ENCODE assay signal across 8 mouse cellular contexts in the genomic region with DNA sequence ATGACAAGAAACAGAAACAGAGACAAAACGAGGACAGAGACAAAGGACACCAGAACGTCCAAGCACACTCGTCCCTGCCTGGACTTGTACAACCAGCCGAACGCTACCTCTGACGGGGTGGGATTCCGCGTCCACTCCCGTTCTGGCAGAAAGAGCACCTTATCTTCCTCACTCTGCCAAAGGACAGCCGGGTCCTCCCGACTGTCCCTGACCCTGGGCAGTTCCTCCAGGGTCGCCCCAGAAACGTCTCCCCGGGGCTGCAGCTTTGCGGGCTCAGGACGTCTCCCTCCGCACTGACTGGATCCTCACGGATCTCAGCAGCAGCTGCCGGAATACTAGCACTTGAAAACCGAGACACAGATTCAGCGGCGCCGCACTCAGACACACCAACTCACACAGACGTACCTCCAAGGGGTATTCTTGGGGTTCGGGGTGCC.
DNase-seq lines count a peak whose midpoint lies in the region; ATAC-seq and TF ChIP-seq lines count a peak whose summit lies in the region.

No protein-coding gene starts in this region.

- H3K9me3 ChIP-seq in neural tube, embryonic 11.5 days (ENCODE audit: control insufficient read depth, low read length) = peaks cover 54% of the 10 kb centered on the region
- H3K9me3 ChIP-seq in embryonic facial prominence, embryonic 11.5 days (replicated peaks; ENCODE audit: control insufficient read depth, low read length) = peaks cover 49% of the 10 kb centered on the region
- H3K9me3 ChIP-seq in heart, embryonic 16.5 days (replicated peaks; ENCODE audit: control insufficient read depth, low read length) = peaks cover 54% of the 10 kb centered on the region
- H3K9me3 ChIP-seq in liver, embryonic 14.5 days (ENCODE audit: control insufficient read depth, low read length) = peaks cover 50% of the 10 kb centered on the region

- H3K4me1 ChIP-seq in neural tube, embryonic 11.5 days (ENCODE audit: control insufficient read depth, insufficient read depth, low read length) = no peaks in the 10 kb centered on the region
- no peaks in the 10 kb centered on the region for H3K4me1 ChIP-seq in embryonic facial prominence, embryonic 11.5 days (ENCODE audit: control insufficient read depth, insufficient read depth, low read length)
- H3K4me1 ChIP-seq in heart, embryonic 16.5 days (ENCODE audit: control insufficient read depth, insufficient read depth, low read length) = no peaks in the 10 kb centered on the region
- H3K4me1 ChIP-seq in liver, embryonic 14.5 days (replicated peaks; ENCODE audit: control insufficient read depth in 2 of 2, insufficient read depth in 2 of 2, low read length in 1 of 2) = no peaks in the 10 kb centered on the region

- TF ChIP-seq EP300 in liver, embryonic 14.5 days (IDR thresholded peaks at IDR 0.05; ENCODE audit: low read depth) = no peak

- DNase-seq in neural tube, embryonic 11.5 days (ENCODE audit: low spot score) = peak; percentile 16
- DNase-seq in neural tube, embryonic 10.5 days (ENCODE audit: extremely low spot score, low spot score) = no peak
- peak; percentile 7 for DNase-seq in embryonic facial prominence, embryonic 11.5 days (ENCODE audit: low spot score)
- no peak for DNase-seq in liver, embryonic 14.5 days (ENCODE audit: low read depth in 3 of 3, low spot score in 3 of 3)
- peak; percentile 10 to 15 for DNase-seq in spleen, postnatal 14 days (ENCODE audit: low spot score in 2 of 2)
- no peak for DNase-seq in right cerebral cortex, postnatal 14 days

- H3K4me3 ChIP-seq in neural tube, embryonic 11.5 days (ENCODE audit: low read depth, low read length) = no peak overlapping the region
- H3K4me3 ChIP-seq in embryonic facial prominence, embryonic 11.5 days (ENCODE audit: low read depth, low read length) = no peak overlapping the region
- no peak overlapping the region for H3K4me3 ChIP-seq in heart, embryonic 16.5 days (ENCODE audit: low read length)
- H3K4me3 ChIP-seq in liver, embryonic 14.5 days (ENCODE audit: insufficient read depth in 1 of 2, low read depth in 2 of 2, low read length in 2 of 2) = no peak overlapping the region

- ATAC-seq in neural tube, embryonic 11.5 days (ENCODE audit: insufficient read depth, low FRiP score, low TSS enrichment) = peak; percentile 42
- ATAC-seq in embryonic facial prominence, embryonic 11.5 days (replicated peaks; ENCODE audit: insufficient number of reproducible peaks, low FRiP score, low TSS enrichment, low read depth) = peak; percentile 45; the same call in 1 of the 2 replicates
- peak; percentile 5; the same call in 1 of the 2 replicates for ATAC-seq in heart, embryonic 16.5 days (replicated peaks; ENCODE audit: extremely low read depth, insufficient read depth, low FRiP score)
- ATAC-seq in liver, embryonic 14.5 days (ENCODE audit: insufficient read depth) = peak; percentile 45
- no peak for ATAC-seq in frontal cortex, adult (ENCODE audit: low TSS enrichment)

- peaks cover 9% of the 10 kb centered on the region for H3K36me3 ChIP-seq in neural tube, embryonic 11.5 days (ENCODE audit: control insufficient read depth, insufficient read depth, low read length)
- peaks cover 10% of the 10 kb centered on the region for H3K36me3 ChIP-seq in embryonic facial prominence, embryonic 11.5 days (replicated peaks; ENCODE audit: control insufficient read depth, insufficient read depth, low read depth, low read length)
- H3K36me3 ChIP-seq in heart, embryonic 16.5 days (ENCODE audit: control insufficient read depth, insufficient read depth) = no peaks in the 10 kb centered on the region
- H3K36me3 ChIP-seq in liver, embryonic 14.5 days (replicated peaks; ENCODE audit: control insufficient read depth, insufficient read depth, low read depth) = no peaks in the 10 kb centered on the region

- peaks cover 16% of the 10 kb centered on the region for H3K27me3 ChIP-seq in neural tube, embryonic 11.5 days (ENCODE audit: control insufficient read depth, insufficient read depth, low read length)
- H3K27me3 ChIP-seq in embryonic facial prominence, embryonic 11.5 days (ENCODE audit: control insufficient read depth, insufficient read depth, low read length) = peaks cover 15% of the 10 kb centered on the region
- no peaks in the 10 kb centered on the region for H3K27me3 ChIP-seq in heart, embryonic 16.5 days (ENCODE audit: control insufficient read depth, insufficient read depth, low read length)
- no peaks in the 10 kb centered on the region for H3K27me3 ChIP-seq in liver, embryonic 14.5 days (ENCODE audit: control insufficient read depth, insufficient read depth, low read length)

- no peak overlapping the region for H3K27ac ChIP-seq in neural tube, embryonic 11.5 days (ENCODE audit: low read depth, low read length)
- H3K27ac ChIP-seq in embryonic facial prominence, embryonic 11.5 days (replicated peaks; ENCODE audit: low read depth, low read length) = no peak overlapping the region
- no peak overlapping the region for H3K27ac ChIP-seq in heart, embryonic 16.5 days (ENCODE audit: low read length)
- no peak overlapping the region for H3K27ac ChIP-seq in liver, embryonic 14.5 days

- WGBS in neural tube, embryonic 11.5 days = 74% methylated on average over 25 of the region's 25 CpGs
- 71% methylated on average over 25 of the region's 25 CpGs for WGBS in embryonic facial prominence, embryonic 11.5 days
- 69% methylated on average over 25 of the region's 25 CpGs for WGBS in heart, embryonic 16.5 days
- WGBS in liver, embryonic 14.5 days (ENCODE audit: insufficient replicate concordance) = 63% methylated on average over 25 of the region's 25 CpGs

- no peak overlapping the region for H3K9ac ChIP-seq in neural tube, embryonic 11.5 days (ENCODE audit: low read length)
- no peak overlapping the region for H3K9ac ChIP-seq in embryonic facial prominence, embryonic 11.5 days (replicated peaks; ENCODE audit: low read length)
- H3K9ac ChIP-seq in heart, embryonic 16.5 days (ENCODE audit: low read length) = no peak overlapping the region
- no peak overlapping the region for H3K9ac ChIP-seq in liver, embryonic 14.5 days (replicated peaks)

- TF ChIP-seq CTCF in liver, embryonic 14.5 days (IDR thresholded peaks at IDR 0.05; ENCODE audit: low read depth) = 0 out of 2 replicates have a peak, but pooled peaks have one; percentile 0

- H3K4me2 ChIP-seq in neural tube, embryonic 11.5 days (ENCODE audit: low read depth) = no peak overlapping the region
- H3K4me2 ChIP-seq in embryonic facial prominence, embryonic 11.5 days (ENCODE audit: low read depth, low read length) = no peak overlapping the region
- H3K4me2 ChIP-seq in heart, embryonic 16.5 days (ENCODE audit: low read depth, low read length) = no peak overlapping the region
- H3K4me2 ChIP-seq in liver, embryonic 14.5 days (ENCODE audit: low read depth) = no peak overlapping the region

Comparison
In these comparisons a context has a peak if more than half of its experiments do, and no peak if none do; other contexts are left out.
1. DNase-seq: peak in neural tube, embryonic 11.5 days (single experiment), embryonic facial prominence, embryonic 11.5 days (single experiment) and spleen, postnatal 14 days (2 of 2); none in neural tube, embryonic 10.5 days (single experiment), liver, embryonic 14.5 days (0 of 3) and right cerebral cortex, postnatal 14 days (single experiment).